Comparison of ENCODE assay signal across 39 mouse cellular contexts in genomic region chr7:49920751-49921150, GRCm38 (mm10). TPM values are rescaled to one million over a fixed set of nuclear protein-coding genes. Genes with fewer than 3 reads are reported as not detected.
"Had no signal": no experiment of that assay in that cellular context is flagged by ENCODE, and none has a peak within 500 bp of the region (broad histone marks: within the 10 kb centered on the region; RNA-seq: fewer than 3 reads in every experiment).

No protein-coding gene starts in this region.

- H3K9ac ChIP-seq: limb, embryonic 12.5 days; limb, embryonic 13.5 days; limb, embryonic 15.5 days; liver, embryonic 12.5 days; liver, embryonic 13.5 days; liver, embryonic 14.5 days; liver, embryonic 15.5 days; liver, postnatal 0 days; lung, embryonic 14.5 days; lung, embryonic 15.5 days; midbrain, embryonic 12.5 days; midbrain, embryonic 13.5 days; midbrain, embryonic 15.5 days; neural tube, embryonic 12.5 days; neural tube, embryonic 13.5 days had no signal

- H3K9me3 ChIP-seq: limb, embryonic 10.5 days; limb, embryonic 13.5 days; limb, embryonic 15.5 days; liver, embryonic 13.5 days; liver, embryonic 15.5 days; lung, embryonic 15.5 days; midbrain, embryonic 15.5 days; neural tube, embryonic 12.5 days; neural tube, embryonic 13.5 days had no signal

- H3K4me2 ChIP-seq: limb, embryonic 12.5 days; limb, embryonic 13.5 days; limb, embryonic 15.5 days; liver, embryonic 11.5 days; liver, embryonic 12.5 days; liver, embryonic 13.5 days; liver, embryonic 15.5 days; lung, embryonic 14.5 days; lung, embryonic 15.5 days; midbrain, embryonic 11.5 days; midbrain, embryonic 12.5 days; midbrain, embryonic 13.5 days; midbrain, embryonic 15.5 days; neural tube, embryonic 12.5 days; neural tube, embryonic 13.5 days had no signal

- H3K4me3 ChIP-seq: limb, embryonic 10.5 days; limb, embryonic 12.5 days; limb, embryonic 13.5 days; limb, embryonic 15.5 days; liver, embryonic 12.5 days; liver, embryonic 13.5 days; liver, embryonic 15.5 days; lung, embryonic 15.5 days; megakaryocyte, embryonic 14.5 days; midbrain, embryonic 10.5 days; midbrain, embryonic 12.5 days; midbrain, embryonic 13.5 days; midbrain, embryonic 15.5 days; myocyte; neural tube, embryonic 12.5 days; neural tube, embryonic 13.5 days had no signal

- H3K27ac ChIP-seq: limb, embryonic 10.5 days; limb, embryonic 12.5 days; limb, embryonic 13.5 days; limb, embryonic 15.5 days; liver, embryonic 12.5 days; liver, embryonic 13.5 days; liver, embryonic 14.5 days; liver, embryonic 15.5 days; lung, embryonic 15.5 days; macrophage; midbrain, embryonic 10.5 days; midbrain, embryonic 12.5 days; midbrain, embryonic 13.5 days; midbrain, embryonic 15.5 days; neural tube, embryonic 12.5 days had no signal

- H3K4me1 ChIP-seq: limb, embryonic 10.5 days; limb, embryonic 12.5 days; limb, embryonic 13.5 days; limb, embryonic 15.5 days; liver, embryonic 12.5 days; liver, embryonic 13.5 days; liver, embryonic 15.5 days had no signal

- DNase-seq: left cerebral cortex, postnatal 4 days; liver, embryonic 13.5 days; liver, postnatal 0 days; lung, adult 18-20 months; lung, adult 2 months; lung, embryonic 14.5 days; lung, postnatal 10 days; lung, postnatal 14 days; lung, postnatal 36 days; lung, postnatal 4 days; midbrain, embryonic 14.5 days had no signal

- H3K36me3 ChIP-seq: limb, embryonic 10.5 days; limb, embryonic 12.5 days; limb, embryonic 13.5 days; limb, embryonic 15.5 days; liver, embryonic 12.5 days; liver, embryonic 13.5 days; liver, embryonic 15.5 days; lung, embryonic 15.5 days; midbrain, embryonic 10.5 days; midbrain, embryonic 12.5 days; midbrain, embryonic 13.5 days; midbrain, embryonic 15.5 days had no signal

- ATAC-seq: liver, embryonic 12.5 days; liver, postnatal 0 days; lung, postnatal 0 days; midbrain, embryonic 13.5 days; midbrain, embryonic 15.5 days; midbrain, embryonic 16.5 days had no signal

RNA-seq across cellular contexts. Expression of gene Slc6a5, which starts 10.8 kb away (rescaled TPM):
- total RNA-seq: left cerebral cortex, postnatal 4 days; megakaryocyte progenitor cell, adult 5-6 weeks; megakaryocyte, adult 5-6 weeks; megakaryocyte-erythroid progenitor cell, adult 5-6 weeks; monocyte, adult 5-6 weeks had no signal
- polyA plus RNA-seq: limb, embryonic 10.5 days; limb, embryonic 11.5 days; limb, embryonic 12.5 days; liver, embryonic 11.5 days; liver, embryonic 12.5 days; liver, embryonic 13.5 days; liver, embryonic 15.5 days; liver, embryonic 16.5 days; liver, postnatal 0 days; lung, adult 2 months; lung, embryonic 14.5 days; lung, embryonic 16.5 days; lung, postnatal 0 days; macrophage; midbrain, embryonic 10.5 days; midbrain, embryonic 11.5 days; myocyte had no signal

RNA-seq across cellular contexts. Expression of gene Nell1, which starts 53.9 kb away (rescaled TPM):
- total RNA-seq: megakaryocyte progenitor cell, adult 5-6 weeks; megakaryocyte, adult 5-6 weeks; megakaryocyte-erythroid progenitor cell, adult 5-6 weeks; monocyte, adult 5-6 weeks had no signal
- polyA plus RNA-seq: liver, postnatal 0 days; macrophage; myocyte had no signal
